Mouse (Mus musculus) adrenal gland, postnatal 14 days (tissue): ENCODE data around the gene Thnsl2. TPM values are rescaled to one million over a fixed set of nuclear protein-coding genes. Genes with fewer than 3 reads are reported as not detected.

Experiments used
- total RNA-seq: library from RNA; stranded (reverse); gene quantifications from 2 replicates; pipeline ENCODE4 v1.2.3, GENCODE M21; 2021

Gene Thnsl2
- total RNA-seq, 1 experiment from 2014 or later, result 14.0 TPM

Other genes with a start within 250 kb of the Thnsl2 start
- gene Tex37, start 225.5 kb downstream of the Thnsl2 start, total RNA-seq, result not detected in 2 replicates
- gene Foxi3, start 187.9 kb downstream of the Thnsl2 start, total RNA-seq, result not detected in 2 replicates
- 12.8 and 306 TPM in 2 replicates for gene Fabp1, start 55.4 kb upstream of the Thnsl2 start, total RNA-seq
- 66.7 and 72.4 TPM in 2 replicates for gene Krcc1, start 127.2 kb upstream of the Thnsl2 start, total RNA-seq
- gene Smyd1, start 177.8 kb upstream of the Thnsl2 start, total RNA-seq, result 0.52 and 0.56 TPM in 2 replicates
- gene Cd8b1, start 178.3 kb upstream of the Thnsl2 start, total RNA-seq, result 1.1 and 7.5 TPM in 2 replicates
- 1.5 and 6.6 TPM in 2 replicates for gene Cd8a, start 229.0 kb upstream of the Thnsl2 start, total RNA-seq